Mouse (Mus musculus) spleen, adult 2 months (tissue): ENCODE measurements at regions not wholly inside any gene's neighbourhood (a gene's known extent, or its start where the extent isn't known, plus 50 kb on each side); places are given as distances from the start of the nearest gene placed in this dataset.

Experiments used
- CTCF ChIP-seq: fragments of 200-500 bp; IDR thresholded peaks from 2 replicates; pipeline ENCODE4 v1.5.1; 2011; ENCODE audit warnings: mild to moderate bottlenecking, inconsistent platforms; ENCODE audit not compliant: insufficient read depth, insufficient read length, insufficient replicate concordance; ENCODE audit errors: extremely low read depth
- POLR2A ChIP-seq: fragments of 200-500 bp; IDR thresholded peaks from 2 replicates; pipeline ENCODE4 v1.6.1; 2011; ENCODE audit warnings: low read depth, low read length, inconsistent platforms

DNA sequence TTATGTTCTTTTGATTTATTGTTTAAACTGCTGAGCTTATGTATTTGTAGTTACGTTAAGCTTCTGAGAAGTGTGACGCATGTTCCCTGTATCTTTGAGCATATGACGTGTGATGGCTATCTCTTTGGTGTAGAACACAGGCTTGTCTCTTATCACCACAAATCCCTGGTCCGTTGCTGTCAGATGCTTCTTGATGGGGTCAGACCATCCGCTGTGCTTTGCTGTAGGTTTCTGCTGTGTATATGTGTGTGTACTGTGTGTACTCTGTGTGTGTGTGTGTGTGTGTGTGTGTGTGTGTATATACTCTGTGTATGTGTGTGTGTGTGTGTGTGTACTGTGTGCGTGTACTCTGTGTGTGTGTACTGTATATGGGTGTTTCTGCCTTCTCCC, 164.5 kb downstream of the Chic2 start:
- no peak for TF ChIP-seq CTCF
- no peak for TF ChIP-seq POLR2A
